Mouse (Mus musculus) testis, adult 2 months (tissue): ENCODE results near the gene Fibin.

Experiments
- CTCF ChIP-seq: fragments of 200-500 bp; IDR thresholded peaks from 2 replicates; pipeline ENCODE4 v1.5.1; 2012; ENCODE audit warnings: low read depth, mild to moderate bottlenecking, inconsistent platforms, low read length, moderate library complexity; ENCODE audit not compliant: control insufficient read depth, insufficient read depth, insufficient replicate concordance
- POLR2A ChIP-seq: fragments of 200-500 bp; IDR thresholded peaks from 2 replicates; pipeline ENCODE4 v1.6.1; 2012; ENCODE audit warnings: low read depth, mild to moderate bottlenecking, inconsistent platforms, low read length, moderate library complexity; ENCODE audit not compliant: control insufficient read depth

DNA sequence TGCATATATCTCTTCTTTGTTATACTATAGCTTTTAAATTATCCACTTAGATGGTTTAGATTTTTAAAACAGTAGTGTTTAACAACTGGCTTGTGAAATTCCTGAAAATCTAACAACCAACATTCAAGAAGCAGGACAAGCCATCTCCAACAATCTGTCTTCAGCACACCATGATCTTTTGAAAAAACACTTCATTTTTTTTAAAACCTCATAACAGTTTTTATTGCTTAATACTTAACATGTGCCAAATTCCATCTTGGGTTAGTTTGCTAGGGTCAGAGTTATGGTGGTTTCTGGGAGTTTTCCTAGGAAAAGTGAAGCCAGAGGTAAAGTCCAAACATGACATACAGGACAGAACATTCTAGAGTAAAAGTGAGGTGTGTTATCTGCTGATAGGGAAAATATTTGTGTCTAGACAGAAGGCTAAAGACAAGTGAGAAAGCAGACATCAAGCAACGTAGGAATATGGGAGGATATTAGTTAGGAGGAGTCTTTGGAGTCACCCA is 4.5 kb upstream of the Fibin start:
- TF ChIP-seq POLR2A, result no peak
- TF ChIP-seq CTCF, result no peak
